In genomic region chr1:75933831-75934230, GRCm38 (mm10) we compare ENCODE assay signal across 10 mouse cellular contexts.
A peak's percentile ranks its signal among the peaks of the same experiment; 100 is the strongest.
DNase-seq lines count a peak whose midpoint lies in the region; TF ChIP-seq lines count a peak whose summit lies in the region.
"Had no signal": no experiment of that assay in that cellular context is flagged by ENCODE, and none has a peak within 500 bp of the region (broad histone marks: within the 10 kb centered on the region; RNA-seq: fewer than 3 reads in every experiment).

No protein-coding gene starts in this region.

- intact Hi-C loops in gastrocnemius, adult 2 months (cut with DNase I), result no loop called here
- intact Hi-C loops in left cerebral cortex, adult 2 months (cut with DNase I), result loop anchor here (2.0 to 10.0 kb wide), 2 partner anchors 137 to 551 kb away; no protein-coding TSS in a partner anchor

- H3K27ac ChIP-seq in gastrocnemius, adult 2 months, result peak overlapping the region; percentile 84
- no peak overlapping the region; the same call in 1 of the 2 replicates for H3K27ac ChIP-seq in left cerebral cortex, adult 2 months
- H3K27ac ChIP-seq: kidney, postnatal 0 days; liver, embryonic 13.5 days had no signal

- DNase-seq in gastrocnemius, adult 2 months, result peak; percentile 59
- DNase-seq in gastrocnemius, postnatal 4 days (ENCODE audit: low spot score in 2 of 2), result no peak
- peak; percentile 9 to 10 for DNase-seq in right cerebral cortex, adult 2 months (ENCODE audit: low spot score in 2 of 2)
- no peak for DNase-seq in right cerebral cortex, postnatal 36 days (ENCODE audit: low spot score in 2 of 2)
- peak; percentile 19 to 71 for DNase-seq in heart, adult 9 months (ENCODE audit: low spot score in 2 of 2)
- DNase-seq in skeletal muscle tissue, adult 2 months (ENCODE audit: low read depth, low spot score), result peak; percentile 80
- DNase-seq in layer of hippocampus, adult 9-11 months, result no peak
- no peak for DNase-seq in left cerebral cortex, adult 2 months (ENCODE audit: extremely low spot score in 1 of 2, low spot score in 2 of 2)
- DNase-seq: liver, embryonic 13.5 days had no signal

- no peak overlapping the region for H3K4me3 ChIP-seq in gastrocnemius, adult 2 months
- no peak overlapping the region for H3K4me3 ChIP-seq in left cerebral cortex, adult 2 months
- H3K4me3 ChIP-seq: liver, embryonic 13.5 days had no signal

- no peak for TF ChIP-seq CTCF in gastrocnemius, adult 2 months (IDR thresholded peaks at IDR 0.05)
- no peak for TF ChIP-seq CTCF in left cerebral cortex, adult 2 months (IDR thresholded peaks at IDR 0.05)

Comparison
In these comparisons a context has a peak if more than half of its experiments do, and no peak if none do; other contexts are left out.
1. DNase-seq: peak in gastrocnemius, adult 2 months (single experiment), right cerebral cortex, adult 2 months (2 of 2), heart, adult 9 months (2 of 2) and skeletal muscle tissue, adult 2 months (single experiment); none in gastrocnemius, postnatal 4 days (0 of 2), right cerebral cortex, postnatal 36 days (0 of 2), layer of hippocampus, adult 9-11 months (single experiment) and left cerebral cortex, adult 2 months (0 of 2).